Mouse (Mus musculus): Measurements from ENCODE around the gene Mef2c. TPM values are rescaled to one million over a fixed set of nuclear protein-coding genes. Genes with fewer than 3 reads are reported as not detected.
A peak's percentile ranks its signal among the peaks of the same experiment; 100 is the strongest.

The Mef2c gene
- total RNA-seq, 2 experiments from 2014 or later = 36.6 to 60.0 TPM

DNA sequence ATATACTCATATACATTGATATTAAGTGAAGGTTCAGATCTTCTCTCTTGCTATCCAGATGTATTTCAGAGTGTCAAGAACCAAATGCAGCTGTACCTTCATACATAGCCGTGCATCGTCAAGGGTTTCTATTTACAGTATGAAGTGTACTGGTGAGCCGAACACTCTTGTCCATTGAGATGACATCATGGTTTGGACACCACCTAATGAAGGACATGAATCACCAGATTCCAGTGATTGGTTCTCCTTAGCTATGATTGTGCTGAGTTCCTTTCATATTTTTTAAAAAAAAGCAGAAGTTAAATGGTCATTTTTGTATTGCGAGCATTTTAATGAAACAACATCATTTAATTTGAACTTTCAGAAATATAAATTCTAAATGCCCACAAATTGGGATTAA, 97.9 kb downstream of the Mef2c start:
- no peak for ATAC-seq (replicated peaks; ENCODE audit: low FRiP score, low TSS enrichment, poor library complexity, severe bottlenecking)

DNA sequence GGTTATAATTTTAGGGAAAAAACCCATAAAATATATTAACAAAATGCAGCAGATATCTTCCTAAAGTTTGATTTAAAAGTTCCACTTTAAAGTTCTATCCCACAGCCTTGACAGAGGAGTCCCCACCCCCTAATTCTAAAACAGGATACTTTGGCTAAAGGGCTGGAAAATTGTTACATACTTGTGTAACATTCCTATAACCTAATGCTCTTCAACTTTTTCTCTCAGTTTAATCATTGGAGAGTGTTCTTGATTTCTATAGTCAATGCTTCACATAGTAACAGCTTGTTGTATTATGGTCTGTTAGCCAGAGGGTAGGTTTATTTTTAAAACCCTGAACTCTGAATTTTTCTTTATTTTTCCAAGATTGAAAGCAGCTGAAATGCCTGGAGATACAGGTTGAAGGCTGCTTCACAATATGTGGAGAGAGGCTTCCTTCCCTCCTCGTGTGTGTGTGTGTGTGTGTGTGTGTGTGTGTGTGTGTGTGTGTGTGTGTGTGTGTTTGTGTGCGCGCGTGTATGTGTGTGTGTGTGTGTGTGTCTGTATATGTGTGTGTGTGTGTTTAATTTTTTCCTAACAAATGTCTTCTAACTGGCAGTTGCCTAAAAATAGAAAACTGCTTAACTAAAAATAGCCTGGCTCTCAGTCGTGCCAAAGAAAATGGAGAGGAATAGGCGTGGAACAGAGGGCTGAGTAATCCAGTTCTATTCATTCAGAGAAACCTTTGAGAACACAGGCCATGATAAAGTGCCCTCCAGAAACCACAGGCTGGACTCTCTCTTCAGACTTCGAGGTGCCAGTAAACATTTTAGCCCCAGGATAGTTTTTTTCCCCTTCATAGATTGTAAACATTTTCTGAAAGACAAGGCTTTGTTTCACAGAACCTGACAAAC, 99.8 kb downstream of the Mef2c start:
- ATAC-seq (replicated peaks; ENCODE audit: low FRiP score, low TSS enrichment, poor library complexity, severe bottlenecking) = peak; percentile 48; the same call in 1 of the 2 replicates

DNA sequence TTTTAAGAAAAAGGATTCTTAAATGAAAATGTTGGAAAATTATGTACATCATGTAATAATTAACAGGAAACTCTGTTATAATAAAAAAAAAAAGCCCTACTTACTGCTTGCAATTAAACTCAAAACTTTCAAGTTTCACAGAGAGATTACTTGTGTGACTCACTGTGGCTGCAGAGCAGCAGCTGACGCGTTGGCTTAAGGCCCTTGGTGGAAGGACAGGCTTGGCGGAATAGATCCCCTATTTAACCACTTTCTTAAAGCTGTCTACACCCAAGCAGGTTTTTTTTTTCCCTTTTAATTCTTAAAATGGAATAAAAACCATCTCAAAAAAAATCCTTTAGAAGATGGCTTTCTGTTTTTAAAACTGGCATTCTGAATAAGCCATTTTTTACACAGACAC, 100.5 kb downstream of the Mef2c start:
- 0 out of 2 replicates have a peak, but pooled peaks have one; percentile 57 for ATAC-seq (replicated peaks; ENCODE audit: low FRiP score, low TSS enrichment, poor library complexity, severe bottlenecking)

DNA sequence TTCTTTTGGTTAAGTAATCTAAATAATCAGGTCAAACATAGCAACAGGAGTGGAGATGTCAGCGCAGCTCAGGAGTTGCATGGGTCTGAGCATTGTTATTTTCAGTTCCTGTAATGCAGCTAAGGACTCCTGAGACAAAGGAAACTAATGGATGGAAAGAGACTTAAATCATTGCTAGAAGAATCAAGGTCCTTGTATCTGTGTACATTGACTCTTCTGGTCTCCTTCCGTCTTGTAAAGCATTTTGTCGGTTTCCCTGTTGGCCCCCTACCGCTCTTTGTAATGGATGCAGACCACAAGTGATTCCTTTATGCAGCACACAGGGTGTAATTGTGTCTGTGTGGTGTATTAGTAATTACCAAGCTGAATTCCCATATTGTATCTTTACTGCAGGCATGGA, 101.0 kb downstream of the Mef2c start:
- no peak for ATAC-seq (replicated peaks; ENCODE audit: low FRiP score, low TSS enrichment, poor library complexity, severe bottlenecking)

DNA sequence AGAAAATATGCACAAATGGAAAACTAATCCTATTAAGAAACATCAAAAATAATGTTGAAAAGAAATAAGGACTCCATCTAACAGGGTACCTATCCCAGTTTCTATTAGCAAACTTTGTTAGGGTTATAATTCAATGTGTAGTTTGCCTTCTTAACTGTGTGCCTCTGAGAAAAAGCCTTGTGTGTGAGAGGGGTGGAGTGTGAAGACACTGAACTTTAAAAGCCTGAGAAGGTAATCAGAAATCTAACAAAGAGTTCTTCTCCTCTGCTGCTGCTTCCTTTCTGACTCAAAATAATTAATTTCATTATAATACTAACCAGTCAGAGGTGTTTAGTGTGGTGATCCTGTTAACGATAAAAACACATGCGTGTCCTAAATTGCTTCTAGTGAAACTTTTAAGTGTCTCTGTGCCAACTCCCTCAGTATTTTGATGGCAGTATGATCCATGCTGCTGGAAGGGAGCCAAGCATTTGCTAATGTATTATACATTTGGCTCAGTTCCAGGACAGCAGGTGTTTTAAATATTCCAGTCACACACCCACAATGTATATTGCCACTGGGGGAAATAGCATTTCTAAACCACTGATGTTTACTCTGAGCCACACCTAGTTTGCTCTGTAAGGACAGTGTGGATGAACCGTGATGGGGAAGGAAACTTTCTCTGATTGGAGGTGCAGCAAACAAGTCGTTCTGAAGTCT, 104.2 kb downstream of the Mef2c start:
- ATAC-seq (replicated peaks; ENCODE audit: low FRiP score, low TSS enrichment, poor library complexity, severe bottlenecking) = peak; percentile 23; the same call in 1 of the 2 replicates

DNA sequence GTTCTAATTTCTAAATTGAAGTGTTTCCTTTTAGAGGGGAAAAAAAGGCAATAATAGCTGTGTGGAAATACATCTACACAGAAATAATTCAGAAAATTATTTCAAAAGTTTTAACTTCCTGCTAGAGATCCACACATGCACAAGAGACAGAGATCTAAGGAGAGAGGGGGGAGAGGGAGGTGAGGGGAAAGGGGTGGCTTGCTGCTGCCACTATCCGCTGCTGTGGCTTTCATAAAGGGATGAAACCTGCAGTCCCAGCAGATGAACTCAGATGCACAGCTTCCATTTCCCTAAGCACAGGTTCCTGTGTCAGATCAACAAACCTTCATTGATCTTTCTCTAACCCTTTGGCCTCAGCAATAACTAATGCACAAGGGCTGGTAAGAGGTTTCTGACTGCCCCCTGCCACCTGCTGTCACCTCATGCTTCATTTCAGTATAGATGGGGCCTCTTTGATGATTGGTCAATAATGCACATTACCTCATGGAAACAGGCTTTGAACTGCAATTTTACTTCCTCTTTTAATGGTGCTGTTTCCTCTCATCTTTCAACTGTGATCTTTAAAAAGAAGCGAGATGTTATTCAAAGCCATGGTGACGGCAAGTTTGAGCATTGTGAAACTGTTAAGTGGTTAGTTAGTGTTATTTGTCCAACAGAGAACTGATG, 105.2 kb downstream of the Mef2c start:
- ATAC-seq (replicated peaks; ENCODE audit: low FRiP score, low TSS enrichment, poor library complexity, severe bottlenecking) = no peak

DNA sequence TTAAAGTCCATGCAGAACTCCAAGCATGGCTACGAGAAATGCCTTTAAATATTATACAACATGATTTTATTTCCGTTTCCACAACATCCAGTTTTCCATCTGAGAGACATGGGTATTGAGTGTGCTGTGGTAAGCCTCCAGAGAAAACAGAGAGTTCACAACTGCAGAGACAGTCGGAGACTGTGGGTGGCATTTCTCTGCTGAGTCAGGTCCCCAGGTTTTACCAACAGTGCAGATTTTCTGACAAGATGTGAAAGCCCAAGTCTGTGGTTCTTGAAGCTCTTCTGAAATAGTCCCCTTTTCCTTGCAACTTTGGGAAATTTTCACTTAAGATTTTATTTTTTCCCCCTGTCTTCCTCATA, 105.7 kb downstream of the Mef2c start:
- 0 out of 2 replicates have a peak, but pooled peaks have one; percentile 46 for ATAC-seq (replicated peaks; ENCODE audit: low FRiP score, low TSS enrichment, poor library complexity, severe bottlenecking)

DNA sequence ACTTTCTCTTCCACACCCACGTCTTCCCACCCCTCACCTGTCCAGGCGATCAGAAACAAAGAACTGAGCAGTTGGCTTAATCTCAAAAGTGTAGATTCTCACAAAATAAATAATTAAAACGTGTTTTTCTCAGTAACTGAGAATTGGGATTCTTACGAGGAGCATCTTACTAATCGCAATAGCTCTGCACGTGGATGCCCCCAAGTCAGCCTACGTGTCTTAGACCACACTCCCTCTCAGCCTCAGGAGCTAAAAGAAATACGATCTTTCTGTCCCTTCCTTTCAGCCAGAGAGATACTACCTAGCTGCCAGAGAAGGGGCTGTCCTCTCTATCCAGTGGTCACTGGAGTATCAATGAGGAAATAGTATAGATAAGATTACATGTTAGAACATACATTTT, 106.3 kb downstream of the Mef2c start:
- ATAC-seq (replicated peaks; ENCODE audit: low FRiP score, low TSS enrichment, poor library complexity, severe bottlenecking) = no peak

DNA sequence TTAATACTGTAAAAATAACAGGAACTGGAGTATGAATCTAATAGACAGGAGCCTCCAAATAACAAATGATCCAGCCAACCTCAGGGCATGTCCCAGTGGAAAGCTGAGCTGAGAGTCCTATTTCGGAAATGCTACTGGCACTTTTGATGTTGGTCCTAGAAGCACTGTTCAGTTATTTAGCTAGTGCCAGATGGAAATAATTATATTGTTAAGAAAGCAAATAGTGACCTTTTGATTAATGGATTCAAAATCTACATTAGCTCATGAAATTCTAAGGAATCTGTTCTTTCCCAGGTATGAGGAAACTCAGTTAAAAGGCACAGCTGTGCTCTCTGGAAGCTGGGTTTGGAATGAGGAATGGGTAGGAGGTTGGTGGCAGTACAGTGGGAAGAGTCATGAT, 108.4 kb downstream of the Mef2c start:
- ATAC-seq (replicated peaks; ENCODE audit: low FRiP score, low TSS enrichment, poor library complexity, severe bottlenecking) = no peak

DNA sequence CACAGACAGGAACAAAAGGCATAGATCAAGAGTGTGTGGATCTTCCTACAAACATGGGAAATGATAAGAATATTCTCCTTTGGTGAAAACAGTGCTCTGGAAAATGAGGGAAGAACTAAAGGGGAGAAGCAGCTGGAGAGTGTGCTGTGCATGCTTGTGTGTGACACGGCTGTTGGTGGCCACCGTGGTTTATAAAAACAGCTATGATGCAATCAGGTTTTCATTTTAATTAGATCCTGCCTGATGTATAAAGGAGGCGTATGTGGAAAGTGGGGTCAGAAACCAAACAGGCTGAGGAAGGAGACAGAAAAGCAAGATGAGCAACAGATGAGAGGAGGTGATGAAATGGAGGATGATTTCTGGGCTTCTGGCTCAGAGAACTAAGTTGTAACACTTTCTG, 112.0 kb downstream of the Mef2c start:
- ATAC-seq (replicated peaks; ENCODE audit: low FRiP score, low TSS enrichment, poor library complexity, severe bottlenecking) = no peak

DNA sequence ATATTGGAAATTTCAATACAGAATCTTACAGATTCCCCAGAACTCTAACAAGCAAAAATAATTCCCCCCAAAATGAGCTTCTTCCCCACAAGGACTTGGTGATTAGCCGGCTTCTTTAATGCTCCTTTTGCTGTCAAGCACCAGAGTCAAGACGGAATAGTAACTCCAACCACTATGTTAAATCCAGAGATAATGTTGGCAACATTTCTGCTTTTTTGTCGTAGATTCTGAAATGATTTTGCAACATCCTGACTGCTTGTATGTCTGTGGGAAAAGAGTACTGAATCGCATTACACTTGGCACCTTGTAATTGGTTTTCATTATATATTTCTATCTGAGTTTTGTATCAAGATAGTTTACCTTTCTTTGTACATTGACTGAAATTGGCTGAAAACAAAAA, 120.8 kb downstream of the Mef2c start:
- no peak for ATAC-seq (replicated peaks; ENCODE audit: low FRiP score, low TSS enrichment, poor library complexity, severe bottlenecking)

DNA sequence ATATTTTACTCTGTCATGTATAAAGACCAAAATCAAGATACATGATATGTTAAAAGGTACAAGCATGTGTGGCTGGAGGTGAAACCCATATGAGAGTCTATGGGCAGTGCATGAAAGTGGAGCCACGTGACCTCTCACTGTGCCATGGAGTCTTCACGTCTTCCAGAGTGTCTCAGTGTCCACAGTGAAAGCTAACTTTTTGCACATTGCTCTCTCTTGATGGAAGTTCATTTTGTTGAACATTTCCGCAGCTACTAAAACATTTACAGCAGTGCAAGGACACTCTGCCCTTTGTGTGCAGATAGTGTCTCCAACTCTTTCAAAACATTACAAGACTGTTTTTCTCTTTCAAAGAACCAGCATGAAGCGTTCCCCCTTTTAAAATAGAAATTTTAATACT, 123.6 kb downstream of the Mef2c start:
- no peak for ATAC-seq (replicated peaks; ENCODE audit: low FRiP score, low TSS enrichment, poor library complexity, severe bottlenecking)

DNA sequence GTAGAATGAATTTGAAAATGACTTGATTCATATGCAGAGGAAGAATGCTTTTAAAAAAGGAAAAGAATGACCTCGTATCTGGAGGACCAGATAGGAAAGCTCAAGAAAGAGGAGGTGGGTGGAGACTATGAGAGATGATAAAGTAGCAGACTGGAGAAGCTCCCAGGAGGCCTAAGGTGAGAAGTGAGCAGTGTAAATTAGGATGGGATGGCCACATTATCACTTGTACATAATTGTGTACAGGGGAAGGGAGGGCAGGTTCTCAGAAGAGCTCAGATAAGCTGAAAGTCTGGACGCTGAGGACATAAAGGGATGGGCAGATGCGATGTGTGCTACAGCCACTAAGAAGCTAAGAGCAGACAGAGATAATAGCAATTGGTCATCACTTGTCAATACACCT, 124.3 kb downstream of the Mef2c start:
- 0 out of 2 replicates have a peak, but pooled peaks have one; percentile 44 for ATAC-seq (replicated peaks; ENCODE audit: low FRiP score, low TSS enrichment, poor library complexity, severe bottlenecking)

DNA sequence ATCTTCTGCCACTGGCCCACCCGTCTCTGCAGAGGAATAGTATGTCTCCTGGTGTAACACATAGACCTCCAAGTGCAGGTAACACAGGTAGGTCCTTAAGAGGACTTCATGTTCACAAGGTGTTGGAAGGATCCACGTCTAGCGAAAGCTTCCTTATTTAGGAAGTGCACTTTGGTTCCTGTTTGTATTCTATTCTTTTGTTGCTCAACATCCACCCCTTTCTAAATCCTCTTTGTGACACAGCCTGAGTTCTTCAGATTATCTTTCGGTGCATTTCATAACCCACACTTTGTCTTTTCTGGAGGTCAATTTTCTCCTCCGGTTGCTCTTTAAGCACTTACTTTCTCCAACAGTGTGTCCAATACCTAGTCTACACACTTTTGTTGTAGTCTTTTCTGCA, 129.3 kb downstream of the Mef2c start:
- no peak for ATAC-seq (replicated peaks; ENCODE audit: low FRiP score, low TSS enrichment, poor library complexity, severe bottlenecking)

DNA sequence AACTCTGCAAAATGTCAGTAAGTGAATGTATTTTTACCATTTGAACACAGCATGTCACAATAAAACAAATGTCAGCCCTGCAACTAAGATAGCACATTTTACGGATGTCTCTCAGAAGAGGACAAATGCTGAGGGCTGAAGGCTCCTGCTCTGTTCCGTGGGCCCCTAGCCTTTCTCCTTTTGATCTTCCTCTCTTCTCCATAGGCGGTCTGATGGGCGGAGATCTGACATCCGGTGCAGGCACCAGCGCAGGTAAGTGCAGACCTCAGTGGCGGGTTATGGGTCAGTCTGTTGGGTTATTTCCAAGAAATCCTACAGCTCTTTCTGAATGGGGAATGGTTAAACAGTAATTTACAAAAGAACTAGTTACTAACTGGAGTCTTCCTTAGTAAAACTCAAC, 131.4 kb downstream of the Mef2c start:
- no peak for ATAC-seq (replicated peaks; ENCODE audit: low FRiP score, low TSS enrichment, poor library complexity, severe bottlenecking)

DNA sequence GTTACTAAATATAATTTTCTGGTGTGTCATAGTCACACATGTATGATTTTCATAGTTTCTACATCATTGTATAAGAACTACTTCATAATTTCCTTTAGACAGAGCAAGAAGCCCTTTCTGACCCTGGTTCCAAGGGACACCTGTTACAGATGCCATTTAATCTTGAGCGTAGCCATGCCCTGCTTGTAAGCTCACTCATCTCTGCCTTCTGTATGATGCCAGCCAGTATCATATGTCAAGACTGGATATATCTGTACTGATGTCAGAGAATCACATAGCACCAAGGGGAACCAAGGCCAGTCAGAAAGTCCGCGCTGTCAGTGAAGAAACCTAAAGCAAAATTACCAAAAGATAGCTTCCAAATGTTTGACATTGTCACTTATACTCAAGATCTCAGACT, 133.8 kb downstream of the Mef2c start:
- ATAC-seq (replicated peaks; ENCODE audit: low FRiP score, low TSS enrichment, poor library complexity, severe bottlenecking) = no peak

DNA sequence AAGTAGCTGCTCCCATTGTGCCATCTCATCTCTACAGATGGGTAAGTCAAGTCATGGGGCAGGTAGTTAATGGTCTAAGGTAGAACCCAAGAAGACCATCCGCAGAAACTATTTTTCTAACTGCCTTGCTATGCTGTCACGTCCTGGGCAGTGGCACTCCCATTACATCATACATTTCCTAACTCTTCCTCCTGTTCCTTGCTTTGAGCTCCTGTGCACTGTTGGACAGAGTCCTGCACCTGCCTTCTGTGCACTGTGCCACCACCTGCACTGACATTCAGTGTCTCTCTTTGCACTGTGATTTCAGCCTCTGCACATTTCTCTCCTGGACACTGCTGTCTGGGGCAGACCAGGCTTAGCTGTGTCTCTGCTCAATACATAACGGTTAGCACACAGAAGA, 134.9 kb downstream of the Mef2c start:
- no peak for ATAC-seq (replicated peaks; ENCODE audit: low FRiP score, low TSS enrichment, poor library complexity, severe bottlenecking)

DNA sequence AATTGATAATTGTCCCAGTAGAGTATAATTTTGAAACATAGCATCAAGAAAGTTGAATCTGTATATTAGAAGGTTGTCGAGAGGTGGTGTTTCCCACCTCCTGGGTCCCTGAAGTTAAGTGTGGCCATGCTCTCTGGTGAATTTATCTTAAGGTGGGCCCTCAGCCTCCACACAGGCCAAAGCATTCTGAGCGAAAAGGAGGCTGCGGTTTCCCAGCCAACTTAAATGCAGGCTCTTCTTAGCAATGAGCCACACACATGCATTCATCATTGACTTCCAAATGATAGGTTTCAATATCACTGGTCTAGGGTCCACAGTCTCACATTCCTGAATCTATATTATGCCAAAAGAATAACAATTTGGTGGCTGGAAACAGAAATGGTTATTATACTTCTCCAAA, 145.2 kb downstream of the Mef2c start:
- no peak for ATAC-seq (replicated peaks; ENCODE audit: low FRiP score, low TSS enrichment, poor library complexity, severe bottlenecking)

DNA sequence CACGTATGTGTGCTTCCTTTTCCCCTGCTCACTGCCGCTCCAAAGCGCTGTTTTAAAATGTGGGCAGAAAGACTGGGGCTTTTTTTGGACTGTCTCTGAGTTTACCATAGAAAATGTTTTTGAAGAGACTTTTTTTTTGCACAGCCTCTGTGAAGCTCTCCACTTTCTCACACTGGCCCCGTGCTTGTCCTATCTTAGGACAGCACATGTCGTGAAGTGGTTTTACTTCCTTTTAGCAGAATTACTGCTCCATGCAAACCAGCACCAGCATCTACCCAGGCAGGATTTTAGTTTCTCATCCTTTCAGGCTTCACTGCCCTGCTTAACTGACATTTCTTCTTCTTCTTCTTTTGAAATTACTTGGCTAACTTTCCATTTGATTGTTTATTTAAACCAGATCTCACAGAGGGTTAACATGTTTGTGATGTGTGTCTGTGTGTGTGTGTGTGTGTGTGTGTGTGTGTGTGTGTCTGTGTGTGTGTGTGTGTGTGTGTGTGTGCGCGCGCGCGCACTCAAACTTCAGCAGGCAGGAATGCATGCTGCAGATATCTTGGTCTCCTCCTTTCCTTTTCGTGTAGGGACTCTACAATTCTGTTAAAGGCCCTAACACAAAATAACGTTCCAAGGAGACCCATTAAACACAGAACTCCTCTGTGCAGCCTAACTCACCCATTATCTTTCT, 146.1 kb downstream of the Mef2c start:
- ATAC-seq (replicated peaks; ENCODE audit: low FRiP score, low TSS enrichment, poor library complexity, severe bottlenecking) = peak; percentile 90

DNA sequence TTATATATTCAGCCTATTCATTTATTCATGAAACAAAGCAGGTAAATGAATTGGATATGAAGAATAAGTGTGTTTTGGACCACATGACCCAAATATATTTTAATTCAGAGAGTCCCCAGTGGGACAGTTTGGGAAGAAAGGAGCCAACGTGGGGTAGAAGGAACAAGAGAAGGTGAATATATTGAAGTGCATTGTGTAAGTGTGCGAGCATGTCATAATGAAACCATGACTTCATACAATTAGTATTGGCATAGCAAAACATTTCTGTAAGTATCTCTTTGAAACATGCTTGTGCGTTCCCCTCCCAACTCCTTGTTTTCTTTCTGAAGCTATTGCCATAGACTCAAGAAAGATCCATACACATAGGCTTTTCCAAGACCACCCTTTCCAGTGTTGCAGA, 147.0 kb downstream of the Mef2c start:
- no peak for ATAC-seq (replicated peaks; ENCODE audit: low FRiP score, low TSS enrichment, poor library complexity, severe bottlenecking)

All from megakaryocyte-erythroid progenitor cell, adult 5-6 weeks (primary cell).